Mouse (Mus musculus) adrenal gland, postnatal 36 days (tissue): Measurements from ENCODE around the gene Camta1. TPM values are rescaled to one million over a fixed set of nuclear protein-coding genes. Genes with fewer than 3 reads are reported as not detected.

Experiments used
- DNase-seq, 2 experiments: peaks; one replicate each; pipeline ENCODE4 v3.0.0; 2021; ENCODE audit warnings: mixed read lengths in 1 of 2
- long read RNA-seq, 2 experiments: library from polyadenylated mRNA; stranded (forward); transcript quantifications; one replicate each; pipeline ENCODE4 v2.0.0; 2021; ENCODE audit warnings: borderline sequencing depth in 2 of 2
- total RNA-seq, 2 experiments: library from RNA; stranded (reverse); gene quantifications; 2 replicates each; pipeline ENCODE4 v1.2.3; 2021

Gene Camta1
- 10 to 100 TPM; 28.7 to 33.3 TPM for total RNA-seq
- long read RNA-seq, experiment 1, transcript Camta1-212 (4 exons, 2,198 nt), result major isoform, 21 of 30 reads
- long read RNA-seq, experiment 1, transcript Camta1-206 (3 exons, 506 nt), result minor isoform, 5 of 30 reads
- long read RNA-seq, experiment 1, partial matches to known transcripts, result 0 of 30 reads
- long read RNA-seq, experiment 1, other reads (novel, unspliced or antisense), result 4 of 30 reads
- long read RNA-seq, experiment 2, transcript Camta1-212 (4 exons, 2,198 nt), result major isoform, 20 of 27 reads
- long read RNA-seq, experiment 2, partial matches to known transcripts, result 0 of 27 reads
- long read RNA-seq, experiment 2, other reads (novel, unspliced or antisense), result 4 of 27 reads

- DNase-seq, result peak; percentile 99 to 100
Observed at GRCm38 (mm10) chr4:151861806-151862739, at the start of gene Camta1. Gene Camta1 (minus strand): TSS chr4:151861876.

DNA sequence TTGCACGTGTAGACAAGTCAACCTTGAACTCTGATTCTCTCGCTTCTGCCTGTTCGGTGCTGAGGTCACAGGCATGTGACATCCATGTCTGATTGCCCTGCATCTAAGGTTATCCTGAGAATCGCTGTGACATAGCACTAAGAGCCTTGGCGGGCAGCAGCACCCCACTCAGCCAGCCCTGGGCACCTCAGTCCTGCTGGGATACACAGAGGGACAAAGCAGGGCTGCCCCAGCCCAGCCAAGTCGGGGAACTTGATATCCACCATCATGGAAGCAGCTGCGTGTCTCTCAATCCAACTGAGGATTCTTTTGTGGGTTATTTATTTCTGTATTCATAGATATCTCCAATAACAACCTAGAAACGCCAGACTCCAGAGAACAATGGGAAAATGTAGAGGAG, 47.1 kb upstream of the Camta1 start:
- DNase-seq, result no peak

DNA sequence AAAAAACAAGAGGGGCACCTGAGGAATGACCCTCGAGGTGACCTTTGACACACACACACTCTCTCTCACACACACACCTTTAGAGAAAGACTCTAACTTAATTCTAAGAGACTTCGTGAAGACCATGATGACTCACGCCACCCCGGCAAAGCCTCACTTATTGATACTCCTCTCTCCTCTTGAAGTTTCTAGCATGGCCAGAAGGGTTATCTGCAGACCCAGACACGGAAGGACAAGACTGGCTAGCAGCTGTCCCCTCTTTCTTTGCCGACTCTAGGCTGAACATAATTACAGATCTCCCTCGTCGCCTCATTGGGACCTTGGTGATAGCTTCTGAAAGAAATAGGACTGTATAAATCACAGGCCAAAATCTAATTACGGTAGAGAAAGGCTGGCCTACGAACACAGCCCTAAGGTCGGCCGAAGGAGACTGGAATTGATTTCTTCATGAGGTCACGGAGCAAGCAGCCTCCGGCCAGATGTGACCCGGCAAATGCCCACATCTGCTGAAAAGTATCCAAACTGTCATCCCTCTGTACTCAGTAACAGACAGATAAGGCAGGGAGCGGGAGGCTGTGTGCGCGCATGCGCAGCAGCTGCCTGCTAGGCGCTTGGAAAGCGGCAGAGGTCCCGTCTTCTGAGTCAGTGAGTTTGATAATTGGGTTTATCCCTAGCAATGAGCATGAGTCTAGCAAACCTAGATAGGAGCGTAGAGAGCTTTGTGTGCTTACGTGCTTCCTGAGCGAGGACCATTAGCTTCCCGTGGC, 46.1 kb upstream of the Camta1 start:
- DNase-seq, result peak; percentile 30 to 40

GRCm38 (mm10) chr4:151905621-151906020, 43.9 kb upstream of the Camta1 start:
- DNase-seq, result no peak

GRCm38 (mm10) chr4:151904098-151904497, 42.4 kb upstream of the Camta1 start:
- DNase-seq, result peak; percentile 23 to 55

DNA sequence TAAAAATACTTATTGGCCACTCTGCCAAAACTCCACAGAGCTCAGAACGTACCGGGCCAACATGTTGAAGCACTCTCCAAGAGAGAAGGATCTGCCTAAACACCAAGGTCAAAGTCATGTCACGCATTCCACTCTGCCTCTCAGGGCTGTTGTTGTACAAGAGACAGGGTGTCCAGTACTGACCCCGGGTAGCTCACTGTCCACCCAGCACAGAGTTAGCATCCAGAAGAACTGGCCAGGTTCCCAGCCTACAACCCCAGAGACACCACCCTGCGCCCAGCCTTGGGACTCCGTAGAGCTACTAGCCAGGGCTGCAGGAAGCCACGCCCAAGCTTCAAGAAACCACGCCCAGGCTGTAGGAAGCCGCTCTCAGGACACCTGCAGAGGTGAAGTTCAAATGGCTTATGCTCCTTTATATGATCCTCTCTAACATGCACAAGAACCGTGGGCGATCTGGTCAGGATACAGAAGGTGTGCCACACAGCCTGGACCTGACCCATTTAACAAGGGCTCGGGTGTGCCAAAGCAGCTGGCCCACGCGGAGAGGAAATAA, 41.1 kb upstream of the Camta1 start:
- peak; percentile 75 to 86 for DNase-seq

DNA sequence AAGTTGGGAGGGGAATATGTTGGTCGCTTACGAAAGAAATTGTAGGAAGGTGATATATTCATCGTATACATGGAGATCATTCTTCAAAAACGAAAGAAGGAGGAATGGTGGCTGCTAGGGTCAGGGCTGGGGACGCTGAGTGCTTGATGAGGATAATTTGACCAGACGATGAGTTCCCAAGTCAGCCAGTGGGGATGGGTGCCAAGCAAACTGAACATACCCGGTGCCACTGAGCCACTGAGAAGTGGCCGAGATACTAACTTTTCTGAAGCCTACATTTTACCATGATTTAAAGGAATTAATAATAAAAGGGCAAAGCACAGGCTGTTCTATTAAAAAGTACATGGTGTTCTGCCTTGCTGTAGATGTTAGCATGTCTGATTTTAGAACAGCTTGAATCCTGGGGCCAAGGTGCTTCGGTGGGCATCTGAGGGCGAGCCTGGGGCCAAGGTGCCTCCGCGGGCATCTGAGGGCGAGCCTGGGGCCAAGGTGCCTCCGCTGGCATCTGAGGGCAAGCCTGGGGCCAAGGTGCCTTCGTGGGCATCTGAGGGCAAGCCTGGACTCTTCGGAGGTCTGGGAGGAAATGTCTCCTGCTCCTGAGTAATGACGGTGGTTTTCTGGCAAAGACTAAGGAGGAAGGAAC, 40.5 kb upstream of the Camta1 start:
- no peak for DNase-seq

- DNase-seq, result peak; percentile 24 to 43
Observed at GRCm38 (mm10) chr4:151901422-151901821, 39.7 kb upstream of the Camta1 start.

GRCm38 (mm10) chr4:151900735-151901134, 39.1 kb upstream of the Camta1 start:
- DNase-seq, result no peak

GRCm38 (mm10) chr4:151899707-151900384, 38.2 kb upstream of the Camta1 start:
- no peak for DNase-seq

- DNase-seq, result no peak
Observed at GRCm38 (mm10) chr4:151898600-151899245, 37.0 kb upstream of the Camta1 start.

- DNase-seq, result no peak
Observed at GRCm38 (mm10) chr4:151897069-151897617, 35.5 kb upstream of the Camta1 start.

DNA sequence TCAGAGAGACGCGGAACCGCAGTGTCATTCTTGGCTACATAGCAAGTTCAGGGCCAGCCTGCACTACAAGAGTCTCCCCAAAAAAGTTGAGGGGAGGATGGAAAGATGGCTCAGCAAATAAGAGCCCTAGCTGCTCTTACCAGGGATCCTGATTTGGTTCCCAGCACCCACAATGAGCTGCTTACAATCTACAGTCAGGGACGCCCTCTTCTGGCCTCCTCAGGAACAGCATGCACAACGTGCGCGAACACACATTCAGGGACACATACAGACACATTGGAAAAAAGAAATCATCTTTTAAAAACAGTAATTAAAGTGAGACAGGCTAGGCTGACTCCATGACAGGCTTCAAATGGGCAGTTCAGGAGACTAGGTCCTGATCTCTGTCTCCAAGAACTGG, 33.9 kb upstream of the Camta1 start:
- no peak for DNase-seq

DNA sequence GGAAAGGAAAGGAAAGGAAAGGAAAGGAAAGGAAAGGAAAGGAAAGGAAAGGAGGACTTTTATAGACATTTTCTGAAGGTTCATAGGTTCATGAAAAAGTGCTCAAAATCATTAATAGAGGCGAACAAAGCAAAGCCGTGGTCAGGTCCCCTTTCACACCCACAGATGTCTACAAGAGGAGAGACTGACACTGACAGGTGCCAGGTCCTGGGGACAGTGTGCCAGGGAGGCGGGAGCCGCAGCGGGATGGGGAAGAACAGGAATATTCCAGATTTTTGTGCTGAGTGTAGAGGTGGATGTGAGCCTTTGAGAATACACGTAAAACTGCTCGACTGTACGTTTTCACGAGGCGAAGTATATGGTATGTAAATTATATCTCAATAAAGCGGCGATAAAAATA, 33.2 kb upstream of the Camta1 start:
- DNase-seq, result no peak

GRCm38 (mm10) chr4:151893241-151893640, 31.6 kb upstream of the Camta1 start:
- DNase-seq, result no peak

GRCm38 (mm10) chr4:151881590-151881989, 19.9 kb upstream of the Camta1 start:
- DNase-seq, result no peak

GRCm38 (mm10) chr4:151880044-151880690, 18.5 kb upstream of the Camta1 start:
- DNase-seq, result no peak

GRCm38 (mm10) chr4:151876400-151876799, 14.7 kb upstream of the Camta1 start:
- DNase-seq, result no peak

- DNase-seq, result no peak
Observed at GRCm38 (mm10) chr4:151863511-151863910, 1.8 kb upstream of the Camta1 start.

GRCm38 (mm10) chr4:151861471-151861805, 238 bp downstream of the Camta1 start:
- no peak for DNase-seq
